Mouse (Mus musculus) embryonic stem cell, embryonic (primary cell): ENCODE measurements at regions not wholly inside any gene's neighbourhood (a gene's known extent, or its start where the extent isn't known, plus 50 kb on each side); places are given as distances from the start of the nearest gene placed in this dataset.

Experiments
- CTCF ChIA-PET, 4 experiments: fragments of 300-600 bp in 2 of 4; fragments of 350-600 bp in 2 of 4; sonication (Branson Sonifier 250); formaldehyde crosslinking; loops; one replicate each; lab custom pipeline; 2022; ENCODE audit warnings: inconsistent platforms in 2 of 4; lab: Charles Lee
- POLR2A ChIA-PET, 4 experiments: fragments of 300-600 bp in 2 of 4; fragments of 350-600 bp in 2 of 4; sonication (Branson Sonifier 250); formaldehyde crosslinking; loops; one replicate each; lab custom pipeline; 2022; ENCODE audit warnings: antibody characterized with exemption in 4 of 4, inconsistent platforms in 1 of 4; lab: Charles Lee

DNA sequence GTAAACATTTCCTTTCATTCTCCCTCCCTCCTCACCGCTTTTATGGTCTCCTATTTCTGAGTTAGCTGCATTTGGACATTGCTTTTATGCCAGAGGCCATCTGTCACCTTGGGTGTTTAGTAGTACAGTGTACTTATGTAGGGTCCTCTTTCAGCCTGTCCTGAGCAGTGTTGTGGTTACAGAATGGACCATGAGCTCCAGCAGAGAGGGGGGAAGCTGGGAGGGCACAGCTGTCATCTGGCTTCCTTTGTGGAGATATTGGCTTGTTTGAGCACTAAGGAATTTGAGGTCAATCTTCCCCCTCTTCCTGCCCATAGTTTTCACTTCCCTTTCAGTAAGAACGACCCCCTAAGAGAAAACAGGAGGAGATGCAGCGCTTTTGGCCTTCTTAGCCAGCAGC lies 530.5 kb upstream of the Cldn34c4 start:
- CTCF ChIA-PET, result interaction anchor here in 1 of 4 experiments (0.6 kb wide), 1 partner anchor 17 kb away, joined by 6 read pairs; no protein-coding TSS in a partner anchor
- POLR2A ChIA-PET, result no interaction called here
